Mouse (Mus musculus) CH12.LX (cell line): ENCODE measurements at regions not wholly inside any gene's neighbourhood (a gene's known extent, or its start where the extent isn't known, plus 50 kb on each side); places are given as distances from the start of the nearest gene placed in this dataset.

Experiments
- BHLHE40 ChIP-seq: IDR thresholded peaks from 2 replicates; pipeline ENCODE4 v1.6.1; 2011; ENCODE audit warnings: mild to moderate bottlenecking, low read depth, low read length, improper control_type of control experiment
- CHD1 ChIP-seq: IDR thresholded peaks from 2 replicates; pipeline ENCODE4 v1.6.1; 2012; ENCODE audit warnings: low read depth, low read length, improper control_type of control experiment, inconsistent platforms
- CHD2 ChIP-seq: IDR thresholded peaks from 2 replicates; pipeline ENCODE4 v1.6.1; 2011; ENCODE audit warnings: low read length, improper control_type of control experiment
- CTCF ChIP-seq, 2 experiments: IDR thresholded peaks in 1 of 2; conservative IDR thresholded peaks in 1 of 2; 2 replicates each; pipeline ENCODE4 v1.5.1; 2011 to 2012; ENCODE audit warnings: low read depth in 2 of 2, low read length in 2 of 2, improper control_type of control experiment in 1 of 2, inconsistent platforms in 1 of 2, mild to moderate bottlenecking in 1 of 2, moderate library complexity in 1 of 2
- ELF1 ChIP-seq: IDR thresholded peaks from 2 replicates; pipeline ENCODE4 v1.6.1; 2014; ENCODE audit warnings: low read depth, mild to moderate bottlenecking, inconsistent platforms, low read length, improper control_type of control experiment
- EP300 ChIP-seq: IDR thresholded peaks from 2 replicates; pipeline ENCODE4 v1.6.1; 2011; ENCODE audit warnings: low read length, improper control_type of control experiment
- MAX ChIP-seq: IDR thresholded peaks from 2 replicates; pipeline ENCODE4 v1.6.1; 2011; ENCODE audit warnings: low read length, improper control_type of control experiment
- MAZ ChIP-seq: IDR thresholded peaks from 2 replicates; pipeline ENCODE4 v1.6.1; 2012; ENCODE audit warnings: low read depth, mild to moderate bottlenecking, inconsistent platforms, low read length, improper control_type of control experiment, moderate library complexity
- MEF2A ChIP-seq: IDR thresholded peaks from 2 replicates; pipeline ENCODE4 v1.6.1; 2014; ENCODE audit warnings: low read depth, mild to moderate bottlenecking, inconsistent platforms, low read length, improper control_type of control experiment, borderline replicate concordance
- NRF1 ChIP-seq: IDR thresholded peaks from 2 replicates; pipeline ENCODE4 v1.6.1; 2014; ENCODE audit warnings: low read depth, mild to moderate bottlenecking, inconsistent platforms, low read length, improper control_type of control experiment, moderate library complexity
- POLR2A ChIP-seq: IDR thresholded peaks from 2 replicates; pipeline ENCODE4 v1.6.1; 2011; ENCODE audit warnings: low read depth, mild to moderate bottlenecking, improper control_type of control experiment, low read length
- POLR2AphosphoS2 ChIP-seq: IDR thresholded peaks from 2 replicates; pipeline ENCODE4 v1.6.1; 2011; ENCODE audit warnings: low read depth, low read length, improper control_type of control experiment

GRCm38 (mm10) chr16:93047594-93047993 lies 221.6 kb upstream of the Runx1 start:
- TF ChIP-seq CTCF (conservative IDR thresholded peaks at IDR 0.05 in 1 of 2, IDR thresholded peaks at IDR 0.05 in 1 of 2; ENCODE audit: low read depth in 2 of 2, low read length in 2 of 2) (no peak), EP300 (no peak), NRF1 (no peak), POLR2A (no peak), ELF1 (no peak), BHLHE40 (no peak), CHD2 (no peak), MEF2A (no peak), MAZ (no peak), POLR2AphosphoS2 (no peak), CHD1 (no peak), MAX (no peak)
